Mouse (Mus musculus): ENCODE data around the gene Mfsd5.
A peak's percentile ranks its signal among the peaks of the same experiment; 100 is the strongest.

Gene Mfsd5

GRCm38 (mm10) chr15:102247252-102248130 lies 31.8 kb upstream of the Mfsd5 start:
- DNase-seq (ENCODE audit: low read depth in 2 of 2, low spot score in 2 of 2), result no peak

GRCm38 (mm10) chr15:102248131-102248811 lies 31.0 kb upstream of the Mfsd5 start:
- DNase-seq (ENCODE audit: low read depth in 2 of 2, low spot score in 2 of 2), result no peak

GRCm38 (mm10) chr15:102248812-102249191 lies 30.5 kb upstream of the Mfsd5 start:
- no peak for DNase-seq (ENCODE audit: low read depth in 2 of 2, low spot score in 2 of 2)

- DNase-seq (ENCODE audit: low read depth in 2 of 2, low spot score in 2 of 2), result no peak
Observed at GRCm38 (mm10) chr15:102249251-102249691, 30.0 kb upstream of the Mfsd5 start.

GRCm38 (mm10) chr15:102249967-102250366 lies 29.3 kb upstream of the Mfsd5 start:
- DNase-seq (ENCODE audit: low read depth in 2 of 2, low spot score in 2 of 2), result no peak

- DNase-seq (ENCODE audit: low read depth in 2 of 2, low spot score in 2 of 2), result no peak
Observed at GRCm38 (mm10) chr15:102250521-102250920, 28.7 kb upstream of the Mfsd5 start.

- no peak for DNase-seq (ENCODE audit: low read depth in 2 of 2, low spot score in 2 of 2)
Observed at GRCm38 (mm10) chr15:102255547-102256255, 23.6 kb upstream of the Mfsd5 start.

- DNase-seq (ENCODE audit: low read depth in 2 of 2, low spot score in 2 of 2), result no peak
Observed at GRCm38 (mm10) chr15:102256431-102257201, 22.6 kb upstream of the Mfsd5 start.

GRCm38 (mm10) chr15:102257202-102258075 lies 21.8 kb upstream of the Mfsd5 start, which contains the start of gene Rarg:
Gene Rarg (minus strand): TSS chr15:102257517.
- no peak for DNase-seq (ENCODE audit: low read depth in 2 of 2, low spot score in 2 of 2)

GRCm38 (mm10) chr15:102258076-102258470 lies 21.2 kb upstream of the Mfsd5 start:
- no peak for DNase-seq (ENCODE audit: low read depth in 2 of 2, low spot score in 2 of 2)

- DNase-seq (ENCODE audit: low read depth in 2 of 2, low spot score in 2 of 2), result no peak
Observed at GRCm38 (mm10) chr15:102258581-102259253, 20.5 kb upstream of the Mfsd5 start.

- DNase-seq (ENCODE audit: low read depth in 2 of 2, low spot score in 2 of 2), result no peak
Observed at GRCm38 (mm10) chr15:102262582-102262981, 16.7 kb upstream of the Mfsd5 start.

GRCm38 (mm10) chr15:102263037-102263436 lies 16.2 kb upstream of the Mfsd5 start:
- peak in 1 of 2 experiments; percentile 41 for DNase-seq (ENCODE audit: low read depth in 2 of 2, low spot score in 2 of 2)

- no peak for DNase-seq (ENCODE audit: low read depth in 2 of 2, low spot score in 2 of 2)
Observed at GRCm38 (mm10) chr15:102265548-102265947, 13.7 kb upstream of the Mfsd5 start.

GRCm38 (mm10) chr15:102270274-102270960 lies 8.8 kb upstream of the Mfsd5 start, which contains the start of gene Gm9918:
Gene Gm9918 (plus strand): TSS chr15:102270563.
- no peak for DNase-seq (ENCODE audit: low read depth in 2 of 2, low spot score in 2 of 2)

- no peak for DNase-seq (ENCODE audit: low read depth in 2 of 2, low spot score in 2 of 2)
Observed at GRCm38 (mm10) chr15:102271441-102271840, 7.8 kb upstream of the Mfsd5 start.

- DNase-seq (ENCODE audit: low read depth in 2 of 2, low spot score in 2 of 2), result no peak
Observed at GRCm38 (mm10) chr15:102273982-102274716, 5.1 kb upstream of the Mfsd5 start.

GRCm38 (mm10) chr15:102278726-102279091 lies 545 bp upstream of the Mfsd5 start:
- DNase-seq (ENCODE audit: low read depth in 2 of 2, low spot score in 2 of 2), result no peak

Measured in CD8-positive naive resting alpha-beta T cell, adult 2 months (primary cell).